Mouse (Mus musculus) heart, embryonic 12.5 days (tissue): ENCODE results near the gene Dok5. TPM values are rescaled to one million over a fixed set of nuclear protein-coding genes. Genes with fewer than 3 reads are reported as not detected.

Experiments
- ATAC-seq: fragments of 200-750 bp; cut with Nextera tagmentation; 2 replicates; pipeline ENCODE4 v1.8.0; 2017; ENCODE audit warnings: moderate TSS enrichment, moderate library complexity; ENCODE audit not compliant: insufficient number of reproducible peaks, low FRiP score
- H3K27ac ChIP-seq: fragments of 300-500 bp; sonication (generic); 2 replicates; pipeline ENCODE4 v1.5.1; 2016; ENCODE audit warnings: mild to moderate bottlenecking, moderate library complexity; ENCODE audit not compliant: poor library complexity, severe bottlenecking
- H3K27me3 ChIP-seq: fragments of 300-500 bp; sonication (generic); replicated peaks from 2 replicates; pipeline ENCODE4 v1.6.1; 2016; ENCODE audit warnings: mild to moderate bottlenecking, moderate library complexity
- H3K36me3 ChIP-seq: fragments of 300-500 bp; sonication (generic); 2 replicates; pipeline ENCODE4 v1.6.1; 2016; ENCODE audit warnings: mild to moderate bottlenecking, moderate library complexity
- H3K4me1 ChIP-seq: fragments of 300-500 bp; sonication (generic); replicated peaks from 2 replicates; pipeline ENCODE4 v1.6.1; 2016; ENCODE audit warnings: mild to moderate bottlenecking
- H3K4me2 ChIP-seq: fragments of 300-500 bp; sonication (generic); 2 replicates; pipeline ENCODE4 v1.6.1; 2016; ENCODE audit warnings: mild to moderate bottlenecking, moderate library complexity
- H3K4me3 ChIP-seq: fragments of 300-500 bp; sonication (generic); 2 replicates; pipeline ENCODE4 v1.5.1; 2016; ENCODE audit warnings: mild to moderate bottlenecking
- H3K9ac ChIP-seq: fragments of 300-500 bp; sonication (generic); 2 replicates; pipeline ENCODE4 v1.6.1; 2016; ENCODE audit warnings: mild to moderate bottlenecking, moderate library complexity
- H3K9me3 ChIP-seq: fragments of 300-500 bp; sonication (generic); replicated peaks from 2 replicates; pipeline ENCODE4 v1.6.1; 2016; ENCODE audit warnings: mild to moderate bottlenecking, moderate library complexity
- WGBS: fragments of 180-500 bp; shearing (Covaris S2); methylation state at CpG from one replicate; pipeline ENCODE4 v1.1.7; 2016; 5-methylcytosine and 5-hydroxymethylcytosine counted together
- polyA plus RNA-seq: library from polyadenylated mRNA; unstranded; fragments of >200 nt; fragmentation: Nextera tagmentation; extraction: Ambion mirVana; gene quantifications from 2 replicates; pipeline ENCODE4 v1.2.1, GENCODE M21; 2016

Dok5 gene
- polyA plus RNA-seq, 1 experiment from 2014 or later: 7.5 TPM

DNA sequence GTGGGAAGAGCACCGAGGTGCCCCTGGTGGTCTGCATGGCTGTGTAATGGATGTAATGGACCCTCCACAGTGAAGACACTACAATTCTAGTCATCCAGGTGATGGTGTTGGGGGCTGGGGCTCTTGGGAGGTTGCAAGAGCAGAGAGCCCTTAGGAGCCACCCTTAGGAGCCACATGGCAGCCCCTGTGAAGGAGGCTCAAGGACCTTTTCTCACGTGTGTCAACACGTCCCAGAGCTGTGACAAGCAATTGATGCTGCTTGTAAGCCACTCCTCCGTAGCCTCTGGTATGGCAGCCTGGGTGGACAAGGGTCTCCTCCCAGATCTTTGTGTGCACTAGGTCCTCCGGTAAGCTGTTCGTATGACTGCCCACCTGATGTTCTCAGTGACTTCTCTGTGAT is 37.1 kb downstream of the Dok5 start:
- H3K4me2 ChIP-seq: no peak overlapping the region
- H3K4me3 ChIP-seq: no peak overlapping the region
- no peaks in the 10 kb centered on the region for H3K36me3 ChIP-seq
- H3K4me1 ChIP-seq: peaks cover 14% of the 10 kb centered on the region
- WGBS: 54% methylated on average over 6 of the region's 6 CpGs
- no peaks in the 10 kb centered on the region for H3K9me3 ChIP-seq
- H3K27ac ChIP-seq: no peak overlapping the region
- H3K27me3 ChIP-seq: no peaks in the 10 kb centered on the region
- no peak overlapping the region for H3K9ac ChIP-seq
- no peak for ATAC-seq

DNA sequence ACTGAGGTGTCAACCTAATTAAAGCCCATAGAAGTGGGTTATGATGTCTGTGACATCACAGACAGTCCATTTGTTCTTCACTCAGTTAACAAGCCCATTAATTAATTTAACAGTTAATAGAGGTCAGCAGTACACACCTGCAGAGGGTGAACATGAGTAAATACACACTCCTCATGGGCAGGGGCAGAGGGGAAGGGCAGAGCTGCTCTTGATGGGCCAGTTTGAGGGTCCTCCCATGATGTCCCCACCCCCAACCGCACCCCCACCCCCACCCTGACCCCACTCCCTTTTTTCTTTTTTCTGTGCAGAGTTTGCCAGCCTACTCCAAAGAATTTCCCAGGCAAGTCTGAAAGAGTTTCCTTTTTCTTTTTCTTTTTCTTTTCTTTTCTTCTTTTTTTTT is 39.9 kb downstream of the Dok5 start:
- WGBS: 36% methylated on average over 1 of the region's 1 CpGs
- Histone ChIP-seq H3K4me1 (peaks cover 15% of the 10 kb centered on the region), H3K4me2 (no peak overlapping the region), H3K9ac (no peak overlapping the region), H3K4me3 (no peak overlapping the region), H3K27ac (no peak overlapping the region), H3K9me3 (no peaks in the 10 kb centered on the region), H3K36me3 (no peaks in the 10 kb centered on the region), H3K27me3 (no peaks in the 10 kb centered on the region)
- ATAC-seq: no peak

DNA sequence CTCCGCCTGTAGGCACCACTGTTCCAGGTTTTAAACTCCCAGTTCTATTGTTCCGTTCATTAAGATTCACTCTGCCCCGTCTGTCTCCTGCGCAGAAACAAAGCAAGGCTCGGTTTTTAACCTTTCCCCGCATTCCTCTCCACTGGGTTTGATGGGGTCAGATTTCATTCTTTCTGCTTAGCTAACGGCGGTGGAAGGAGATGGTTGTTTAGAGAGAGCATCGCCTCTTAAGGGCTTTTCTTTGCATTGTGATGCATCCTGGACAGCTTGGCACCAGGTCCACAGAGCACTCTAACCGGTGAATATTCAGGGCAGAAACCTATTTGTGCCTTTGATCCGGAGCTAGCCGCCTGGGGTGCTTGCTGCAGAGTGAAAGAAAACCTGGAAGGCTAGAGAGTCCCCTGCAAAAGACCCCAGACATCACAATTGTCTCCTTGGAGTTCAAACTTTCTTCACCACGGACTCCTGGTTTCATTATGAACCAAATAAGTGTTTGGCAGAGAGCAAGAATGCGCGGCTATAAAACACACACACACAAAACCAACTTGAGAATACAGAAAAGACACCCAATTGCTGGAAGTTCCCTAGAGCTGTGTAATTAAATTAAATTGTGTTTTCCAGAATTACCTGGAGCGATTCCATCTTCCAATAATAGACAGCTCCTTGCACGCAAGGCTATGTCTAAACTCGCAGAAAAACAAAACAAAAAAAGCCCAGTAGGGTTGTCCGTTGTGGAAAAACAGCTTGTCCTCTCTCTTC is 40.7 kb downstream of the Dok5 start:
- Histone ChIP-seq H3K9me3 (no peaks in the 10 kb centered on the region), H3K4me3 (peak overlapping the region; percentile 19), H3K27ac (no peak overlapping the region), H3K27me3 (no peaks in the 10 kb centered on the region), H3K4me2 (peak overlapping the region; percentile 56), H3K9ac (no peak overlapping the region), H3K4me1 (peaks cover 17% of the 10 kb centered on the region), H3K36me3 (no peaks in the 10 kb centered on the region)
- 14% methylated on average over 19 of the region's 19 CpGs for WGBS
- ATAC-seq: no peak

DNA sequence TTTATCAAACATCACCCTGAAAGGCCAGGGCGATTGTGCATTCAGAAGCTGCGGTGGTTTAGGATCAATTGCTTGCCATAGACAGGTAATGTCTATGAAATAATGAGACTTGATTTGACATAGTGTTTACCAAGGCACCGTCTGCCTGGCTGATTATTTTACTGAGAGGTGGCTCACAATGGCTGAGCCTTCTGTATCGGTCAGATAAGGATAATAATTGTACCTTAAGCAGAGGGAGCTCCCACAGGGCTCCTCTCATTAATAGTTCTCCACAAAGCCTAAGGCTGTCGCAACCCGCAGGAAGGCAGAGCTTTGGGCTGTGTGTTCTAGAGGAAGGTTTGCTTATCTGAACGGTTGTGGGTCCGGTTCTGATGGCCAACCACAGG is 41.3 kb downstream of the Dok5 start:
- Histone ChIP-seq H3K9me3 (no peaks in the 10 kb centered on the region), H3K36me3 (no peaks in the 10 kb centered on the region), H3K4me2 (no peak overlapping the region), H3K4me1 (peaks cover 17% of the 10 kb centered on the region), H3K9ac (no peak overlapping the region), H3K27ac (no peak overlapping the region), H3K4me3 (no peak overlapping the region), H3K27me3 (no peaks in the 10 kb centered on the region)
- WGBS: 56% methylated on average over 8 of the region's 8 CpGs
- no peak for ATAC-seq

DNA sequence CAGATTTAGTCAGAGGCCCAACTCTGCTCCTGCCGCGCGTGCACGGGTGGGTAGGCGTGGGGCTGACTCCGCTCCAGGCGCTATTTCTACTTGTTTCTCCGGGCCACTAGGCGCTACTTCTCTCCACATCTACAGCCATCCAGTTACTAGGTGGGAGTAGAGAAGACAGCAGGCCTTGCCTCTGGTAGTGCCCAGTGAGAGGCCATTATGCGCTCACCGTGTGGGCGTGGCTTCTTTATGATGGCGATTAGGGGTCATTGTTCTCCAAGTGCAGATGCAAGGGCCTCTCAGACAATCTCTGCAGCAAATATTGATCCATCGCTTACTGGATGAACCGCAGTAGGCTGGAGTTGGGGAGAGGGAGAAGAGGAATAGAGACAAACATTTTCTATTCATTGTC is 44.0 kb downstream of the Dok5 start:
- WGBS: 86% methylated on average over 15 of the region's 15 CpGs
- Histone ChIP-seq H3K4me3 (no peak overlapping the region), H3K27me3 (no peaks in the 10 kb centered on the region), H3K27ac (no peak overlapping the region), H3K9ac (no peak overlapping the region), H3K9me3 (no peaks in the 10 kb centered on the region), H3K4me2 (no peak overlapping the region), H3K4me1 (peaks cover 11% of the 10 kb centered on the region), H3K36me3 (no peaks in the 10 kb centered on the region)
- no peak for ATAC-seq

DNA sequence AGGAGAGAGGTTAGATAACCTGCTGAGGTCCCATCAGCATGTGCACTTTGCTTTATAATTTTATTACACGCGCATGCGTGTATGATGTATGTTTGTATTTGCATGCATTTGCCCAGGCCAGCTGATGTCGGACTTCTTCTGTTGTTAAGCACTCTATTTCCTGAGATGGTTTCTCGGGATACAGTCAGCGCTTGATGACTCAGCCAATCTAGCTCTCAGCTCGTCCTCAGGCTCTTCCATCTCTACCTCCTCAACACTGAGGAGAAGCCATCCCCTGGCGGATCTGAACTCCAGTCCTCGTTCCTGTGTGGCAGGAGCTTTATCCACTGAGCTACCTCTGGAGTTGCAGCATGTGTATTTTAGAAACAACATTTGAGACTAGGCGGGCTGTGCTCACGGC is 44.5 kb downstream of the Dok5 start:
- Histone ChIP-seq H3K4me1 (peaks cover 11% of the 10 kb centered on the region), H3K9me3 (no peaks in the 10 kb centered on the region), H3K9ac (no peak overlapping the region), H3K36me3 (no peaks in the 10 kb centered on the region), H3K4me3 (no peak overlapping the region), H3K27me3 (no peaks in the 10 kb centered on the region), H3K4me2 (no peak overlapping the region), H3K27ac (no peak overlapping the region)
- WGBS: 84% methylated on average over 11 of the region's 11 CpGs
- no peak for ATAC-seq

DNA sequence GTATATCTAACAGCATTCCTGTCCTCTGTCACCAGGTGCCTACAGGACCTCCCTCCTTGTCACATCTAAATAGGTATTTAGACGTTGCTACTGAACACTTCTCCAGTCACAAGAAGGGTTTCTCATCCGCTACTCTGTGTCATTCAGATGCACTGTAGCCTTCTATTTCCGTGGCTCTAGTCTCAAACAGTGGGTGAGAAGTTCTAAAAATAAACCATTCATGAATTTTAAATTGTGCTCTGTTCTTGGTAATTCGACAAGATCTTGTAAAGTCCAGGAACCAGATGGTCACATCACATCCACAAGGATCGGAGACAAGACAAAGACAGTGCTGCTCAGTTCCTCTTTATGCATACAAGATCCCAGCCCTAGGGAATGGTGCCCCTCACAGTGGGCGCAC is 46.0 kb downstream of the Dok5 start:
- Histone ChIP-seq H3K9me3 (no peaks in the 10 kb centered on the region), H3K4me2 (no peak overlapping the region), H3K9ac (no peak overlapping the region), H3K4me1 (peaks cover 11% of the 10 kb centered on the region), H3K36me3 (no peaks in the 10 kb centered on the region), H3K27me3 (no peaks in the 10 kb centered on the region), H3K4me3 (no peak overlapping the region), H3K27ac (no peak overlapping the region)
- no peak for ATAC-seq
- WGBS: 67% methylated on average over 6 of the region's 6 CpGs

DNA sequence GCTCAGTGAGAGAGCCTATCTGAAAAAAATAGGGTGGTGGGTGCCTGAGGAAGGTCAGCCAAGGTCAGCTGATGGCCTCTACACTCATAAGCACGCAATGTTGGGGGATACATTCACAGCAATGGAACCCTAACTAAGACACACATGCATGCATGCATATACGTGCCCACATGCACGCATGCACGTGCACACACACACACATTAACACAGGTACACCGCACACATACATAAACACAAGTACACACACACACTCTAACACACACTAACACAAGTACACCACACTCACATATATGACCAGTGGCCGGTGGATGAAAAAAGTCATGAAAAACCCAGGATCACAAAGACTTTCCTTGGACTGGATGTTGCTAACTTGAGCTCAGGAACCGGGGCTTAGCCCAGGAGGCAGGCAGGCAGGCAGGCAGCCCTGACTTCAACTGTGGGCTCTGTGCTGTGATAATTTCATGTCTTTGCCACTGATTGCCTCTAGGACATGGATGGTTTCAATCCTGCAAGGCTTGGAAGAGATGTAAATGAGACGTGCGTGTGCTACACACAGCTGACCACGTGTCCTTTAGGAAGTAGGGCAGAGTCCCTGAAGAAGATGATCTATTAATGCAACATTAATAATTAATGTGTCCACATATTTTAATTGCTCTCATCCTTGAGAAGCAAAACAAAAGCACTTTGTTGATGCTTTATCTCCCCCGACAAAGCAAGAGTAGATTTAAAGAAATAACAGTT is 48.6 kb downstream of the Dok5 start:
- WGBS: 84% methylated on average over 11 of the region's 11 CpGs
- no peak for ATAC-seq

DNA sequence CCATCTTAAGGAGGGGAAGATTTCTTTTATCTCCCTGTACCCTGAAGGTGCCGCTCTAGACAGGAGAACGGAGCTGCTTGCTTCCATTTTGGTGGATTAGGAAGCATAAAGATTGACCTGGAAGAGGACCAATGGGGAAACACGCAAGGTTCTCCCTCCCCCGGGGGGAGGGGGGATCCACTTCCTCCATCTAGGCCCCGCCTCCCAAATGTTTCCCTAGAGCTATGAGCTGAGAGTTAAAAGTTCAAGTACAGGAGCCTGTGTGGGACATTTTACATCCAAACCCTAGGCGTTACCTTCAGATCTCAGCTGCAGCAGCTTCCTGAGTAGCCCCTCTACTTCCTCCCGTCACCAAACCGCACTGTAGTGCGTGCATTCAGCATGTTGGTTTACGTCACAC is 56.5 kb downstream of the Dok5 start:
- no peak overlapping the region for H3K4me3 ChIP-seq
- no peaks in the 10 kb centered on the region for H3K27me3 ChIP-seq
- no peak overlapping the region for H3K4me2 ChIP-seq
- no peak overlapping the region for H3K27ac ChIP-seq
- no peaks in the 10 kb centered on the region for H3K36me3 ChIP-seq
- ATAC-seq: no peak
- H3K9me3 ChIP-seq: peaks cover 19% of the 10 kb centered on the region
- 85% methylated on average over 10 of the region's 10 CpGs for WGBS
- H3K4me1 ChIP-seq: no peaks in the 10 kb centered on the region
- no peak overlapping the region for H3K9ac ChIP-seq

More for the DNA sequence above, 48.6 kb downstream of the Dok5 start:
- Histone ChIP-seq H3K27me3 (no peaks in the 10 kb centered on the region), H3K4me3 (no peak overlapping the region), H3K27ac (no peak overlapping the region), H3K36me3 (no peaks in the 10 kb centered on the region), H3K9me3 (no peaks in the 10 kb centered on the region), H3K4me1 (peaks cover 11% of the 10 kb centered on the region), H3K4me2 (no peak overlapping the region), H3K9ac (no peak overlapping the region)

DNA sequence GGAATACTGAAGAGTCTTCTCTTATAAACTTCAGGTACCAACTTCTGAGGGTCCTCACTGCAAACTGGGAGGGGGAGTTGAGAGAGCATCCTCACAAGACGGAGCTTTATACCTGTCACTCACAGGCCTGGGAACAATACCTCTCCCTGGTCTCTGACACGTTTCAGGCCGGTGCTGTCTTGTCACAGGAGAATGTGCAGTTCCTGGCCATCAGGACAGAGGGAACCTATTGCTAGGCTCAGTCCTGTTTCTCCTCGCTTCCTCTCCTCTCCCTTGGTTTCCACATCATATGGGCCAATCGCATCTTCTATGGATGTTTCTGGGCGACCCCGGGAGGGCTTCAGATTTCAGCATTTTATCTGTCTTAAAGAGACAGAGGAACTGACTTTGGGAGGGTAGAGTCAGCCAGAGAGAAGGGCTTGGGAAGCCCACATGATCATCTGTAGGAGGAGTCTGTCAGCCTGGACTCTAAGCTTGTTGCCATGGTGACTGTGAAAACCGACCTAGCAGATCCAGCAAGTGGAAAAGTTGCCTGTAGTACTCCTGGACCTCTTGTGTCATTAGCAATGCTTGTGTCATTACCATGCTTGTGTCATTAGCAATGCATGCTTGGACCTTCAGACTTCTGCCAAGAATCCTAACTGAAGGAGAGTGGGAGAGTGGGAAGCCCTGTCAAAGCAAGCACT is 59.9 kb downstream of the Dok5 start:
- Histone ChIP-seq H3K4me2 (no peak overlapping the region), H3K9me3 (peaks cover 24% of the 10 kb centered on the region), H3K9ac (no peak overlapping the region), H3K4me3 (no peak overlapping the region), H3K27ac (no peak overlapping the region), H3K36me3 (no peaks in the 10 kb centered on the region), H3K4me1 (no peaks in the 10 kb centered on the region), H3K27me3 (no peaks in the 10 kb centered on the region)
- ATAC-seq: no peak
- 38% methylated on average over 8 of the region's 8 CpGs for WGBS

DNA sequence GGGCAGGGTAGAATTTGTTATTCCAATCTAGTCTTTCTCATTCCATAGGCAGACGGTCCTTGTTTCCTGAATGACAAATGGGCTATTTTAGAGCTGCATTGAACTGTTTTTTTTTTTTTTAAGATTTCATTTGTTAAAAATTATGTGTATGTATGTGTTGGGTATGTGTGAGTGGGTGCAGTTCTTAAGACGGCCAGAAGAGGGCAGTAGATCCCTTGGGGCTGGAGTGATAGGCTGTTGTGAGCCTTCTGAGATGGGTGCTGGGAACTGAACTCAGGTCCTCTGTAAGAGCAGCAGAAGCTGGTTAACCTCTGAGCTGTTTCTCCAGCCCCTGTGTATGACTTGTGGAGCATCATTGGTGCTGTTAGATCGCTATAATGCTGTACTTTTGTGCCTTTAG is 63.6 kb downstream of the Dok5 start:
- no peak overlapping the region for H3K4me3 ChIP-seq
- no peak overlapping the region for H3K27ac ChIP-seq
- H3K9ac ChIP-seq: no peak overlapping the region
- no peaks in the 10 kb centered on the region for H3K4me1 ChIP-seq
- H3K36me3 ChIP-seq: 0 out of 2 replicates have a peak, but pooled peaks cover 4% of the 10 kb centered on the region
- no peak overlapping the region for H3K4me2 ChIP-seq
- H3K9me3 ChIP-seq: peaks cover 14% of the 10 kb centered on the region
- WGBS: 76% methylated on average over 3 of the region's 3 CpGs
- no peak for ATAC-seq
- no peaks in the 10 kb centered on the region for H3K27me3 ChIP-seq
